Mouse (Mus musculus): Measurements from ENCODE around the gene Wls. TPM values are rescaled to one million over a fixed set of nuclear protein-coding genes. Genes with fewer than 3 reads are reported as not detected.

Wls gene
- polyA plus RNA-seq, 1 experiment from 2014 or later, result 112 TPM

GRCm38 (mm10) chr3:159848156-159848555, 8.7 kb downstream of the Wls start:
- Histone ChIP-seq H3K27me3 (ENCODE audit: control insufficient read depth, insufficient read depth, low read length) (no peaks in the 10 kb centered on the region), H3K27ac (ENCODE audit: low read depth, low read length) (no peak overlapping the region)
- no peak for DNase-seq (ENCODE audit: low spot score)

GRCm38 (mm10) chr3:159851476-159851875, 12.0 kb downstream of the Wls start:
- Histone ChIP-seq H3K9me3 (ENCODE audit: control insufficient read depth, low read length) (no peaks in the 10 kb centered on the region), H3K4me1 (ENCODE audit: control insufficient read depth, insufficient read depth, low read length) (no peaks in the 10 kb centered on the region)

More at GRCm38 (mm10) chr3:159848156-159848555, 8.7 kb downstream of the Wls start:
- no peak overlapping the region for H3K4me2 ChIP-seq (ENCODE audit: low read depth)
- no peaks in the 10 kb centered on the region for H3K4me1 ChIP-seq (ENCODE audit: control insufficient read depth, insufficient read depth, low read length)
- no peaks in the 10 kb centered on the region for H3K36me3 ChIP-seq (ENCODE audit: control insufficient read depth, insufficient read depth, low read length)
- no peak for ATAC-seq (ENCODE audit: insufficient read depth, low FRiP score, low TSS enrichment)
- no peak overlapping the region for H3K9ac ChIP-seq (ENCODE audit: low read length)
- no peaks in the 10 kb centered on the region for H3K9me3 ChIP-seq (ENCODE audit: control insufficient read depth, low read length)
- H3K4me3 ChIP-seq (ENCODE audit: low read depth, low read length), result no peak overlapping the region

GRCm38 (mm10) chr3:159851980-159852379, 12.5 kb downstream of the Wls start:
- H3K4me2 ChIP-seq (ENCODE audit: low read depth), result no peak overlapping the region
- H3K9ac ChIP-seq (ENCODE audit: low read length), result no peak overlapping the region
- no peaks in the 10 kb centered on the region for H3K9me3 ChIP-seq (ENCODE audit: control insufficient read depth, low read length)
- no peaks in the 10 kb centered on the region for H3K4me1 ChIP-seq (ENCODE audit: control insufficient read depth, insufficient read depth, low read length)
- peak; percentile 91 for ATAC-seq (ENCODE audit: insufficient read depth, low FRiP score, low TSS enrichment)
- 30% methylated on average over 2 of the region's 2 CpGs for WGBS
- peak; percentile 51 for DNase-seq (ENCODE audit: low spot score)
- H3K36me3 ChIP-seq (ENCODE audit: control insufficient read depth, insufficient read depth, low read length), result no peaks in the 10 kb centered on the region
- H3K27ac ChIP-seq (ENCODE audit: low read depth, low read length), result no peak overlapping the region
- H3K27me3 ChIP-seq (ENCODE audit: control insufficient read depth, insufficient read depth, low read length), result no peaks in the 10 kb centered on the region
- no peak overlapping the region for H3K4me3 ChIP-seq (ENCODE audit: low read depth, low read length)

More at GRCm38 (mm10) chr3:159851476-159851875, 12.0 kb downstream of the Wls start:
- Histone ChIP-seq H3K4me2 (ENCODE audit: low read depth) (no peak overlapping the region), H3K4me3 (ENCODE audit: low read depth, low read length) (no peak overlapping the region), H3K27ac (ENCODE audit: low read depth, low read length) (no peak overlapping the region), H3K36me3 (ENCODE audit: control insufficient read depth, insufficient read depth, low read length) (no peaks in the 10 kb centered on the region), H3K9ac (ENCODE audit: low read length) (no peak overlapping the region), H3K27me3 (ENCODE audit: control insufficient read depth, insufficient read depth, low read length) (no peaks in the 10 kb centered on the region)
- peak; percentile 23 for DNase-seq (ENCODE audit: low spot score)
- ATAC-seq (ENCODE audit: insufficient read depth, low FRiP score, low TSS enrichment), result peak; percentile 84
- WGBS, result 54% methylated on average over 2 of the region's 2 CpGs

- no peak overlapping the region for H3K4me2 ChIP-seq (ENCODE audit: low read depth)
- H3K9me3 ChIP-seq (ENCODE audit: control insufficient read depth, low read length), result no peaks in the 10 kb centered on the region
- no peaks in the 10 kb centered on the region for H3K4me1 ChIP-seq (ENCODE audit: control insufficient read depth, insufficient read depth, low read length)
- WGBS, result 41% methylated on average over 1 of the region's 1 CpGs
- ATAC-seq (ENCODE audit: insufficient read depth, low FRiP score, low TSS enrichment), result no peak
- no peaks in the 10 kb centered on the region for H3K36me3 ChIP-seq (ENCODE audit: control insufficient read depth, insufficient read depth, low read length)
- H3K27ac ChIP-seq (ENCODE audit: low read depth, low read length), result no peak overlapping the region
- no peak for DNase-seq (ENCODE audit: low spot score)
- no peaks in the 10 kb centered on the region for H3K27me3 ChIP-seq (ENCODE audit: control insufficient read depth, insufficient read depth, low read length)
- H3K4me3 ChIP-seq (ENCODE audit: low read depth, low read length), result no peak overlapping the region
- H3K9ac ChIP-seq (ENCODE audit: low read length), result no peak overlapping the region
These were observed 17.6 kb downstream of the Wls start for GRCm38 (mm10) chr3:159857112-159857511.

GRCm38 (mm10) chr3:159865691-159866090, 26.2 kb downstream of the Wls start:
- WGBS, result 86% methylated on average over 1 of the region's 1 CpGs
- no peaks in the 10 kb centered on the region for H3K4me1 ChIP-seq (ENCODE audit: control insufficient read depth, insufficient read depth, low read length)
- H3K9ac ChIP-seq (ENCODE audit: low read length), result no peak overlapping the region
- H3K4me3 ChIP-seq (ENCODE audit: low read depth, low read length), result no peak overlapping the region
- DNase-seq (ENCODE audit: low spot score) (no peak), ATAC-seq (ENCODE audit: insufficient read depth, low FRiP score, low TSS enrichment) (no peak)
- H3K36me3 ChIP-seq (ENCODE audit: control insufficient read depth, insufficient read depth, low read length), result no peaks in the 10 kb centered on the region
- no peak overlapping the region for H3K27ac ChIP-seq (ENCODE audit: low read depth, low read length)
- no peaks in the 10 kb centered on the region for H3K9me3 ChIP-seq (ENCODE audit: control insufficient read depth, low read length)
- no peak overlapping the region for H3K4me2 ChIP-seq (ENCODE audit: low read depth)
- H3K27me3 ChIP-seq (ENCODE audit: control insufficient read depth, insufficient read depth, low read length), result no peaks in the 10 kb centered on the region

- H3K9me3 ChIP-seq (ENCODE audit: control insufficient read depth, low read length), result no peaks in the 10 kb centered on the region
- no peaks in the 10 kb centered on the region for H3K27me3 ChIP-seq (ENCODE audit: control insufficient read depth, insufficient read depth, low read length)
- no peaks in the 10 kb centered on the region; the same call in 1 of the 2 replicates for H3K4me1 ChIP-seq (ENCODE audit: control insufficient read depth, insufficient read depth, low read length)
- H3K27ac ChIP-seq (ENCODE audit: low read depth, low read length), result no peak overlapping the region
- no peak overlapping the region for H3K4me3 ChIP-seq (ENCODE audit: low read depth, low read length)
- DNase-seq (ENCODE audit: low spot score), result no peak
- H3K4me2 ChIP-seq (ENCODE audit: low read depth), result no peak overlapping the region
- no peaks in the 10 kb centered on the region; the same call in 1 of the 2 replicates for H3K36me3 ChIP-seq (ENCODE audit: control insufficient read depth, insufficient read depth, low read length)
- no peak overlapping the region for H3K9ac ChIP-seq (ENCODE audit: low read length)
- ATAC-seq (ENCODE audit: insufficient read depth, low FRiP score, low TSS enrichment), result peak; percentile 49; the same call in 1 of the 2 replicates
These were observed 39.5 kb downstream of the Wls start for GRCm38 (mm10) chr3:159878983-159879382.

GRCm38 (mm10) chr3:159883325-159883724, 43.9 kb downstream of the Wls start:
- Histone ChIP-seq H3K36me3 (ENCODE audit: control insufficient read depth, insufficient read depth, low read length) (no peaks in the 10 kb centered on the region; the same call in 1 of the 2 replicates), H3K27ac (ENCODE audit: low read depth, low read length) (no peak overlapping the region), H3K9ac (ENCODE audit: low read length) (no peak overlapping the region), H3K27me3 (ENCODE audit: control insufficient read depth, insufficient read depth, low read length) (no peaks in the 10 kb centered on the region), H3K9me3 (ENCODE audit: control insufficient read depth, low read length) (no peaks in the 10 kb centered on the region), H3K4me3 (ENCODE audit: low read depth, low read length) (no peak overlapping the region), H3K4me1 (ENCODE audit: control insufficient read depth, insufficient read depth, low read length) (peaks cover 5% of the 10 kb centered on the region), H3K4me2 (ENCODE audit: low read depth) (no peak overlapping the region)
- no peak for ATAC-seq (ENCODE audit: insufficient read depth, low FRiP score, low TSS enrichment)
- no peak for DNase-seq (ENCODE audit: low spot score)
- WGBS, result 28% methylated on average over 2 of the region's 2 CpGs

GRCm38 (mm10) chr3:159884802-159885201, 45.3 kb downstream of the Wls start:
- no peak overlapping the region for H3K4me3 ChIP-seq (ENCODE audit: low read depth, low read length)
- H3K9ac ChIP-seq (ENCODE audit: low read length), result no peak overlapping the region
- no peaks in the 10 kb centered on the region for H3K27me3 ChIP-seq (ENCODE audit: control insufficient read depth, insufficient read depth, low read length)
- 0 out of 2 replicates have a peak overlapping the region, but pooled peaks have one; percentile 27 for H3K27ac ChIP-seq (ENCODE audit: low read depth, low read length)
- ATAC-seq (ENCODE audit: insufficient read depth, low FRiP score, low TSS enrichment) (no peak; the same call in 1 of the 2 replicates), DNase-seq (ENCODE audit: low spot score) (no peak)
- no peaks in the 10 kb centered on the region for H3K9me3 ChIP-seq (ENCODE audit: control insufficient read depth, low read length)
- no peaks in the 10 kb centered on the region; the same call in 1 of the 2 replicates for H3K36me3 ChIP-seq (ENCODE audit: control insufficient read depth, insufficient read depth, low read length)
- H3K4me1 ChIP-seq (ENCODE audit: control insufficient read depth, insufficient read depth, low read length), result peaks cover 5% of the 10 kb centered on the region; the same call in 1 of the 2 replicates
- H3K4me2 ChIP-seq (ENCODE audit: low read depth), result no peak overlapping the region

GRCm38 (mm10) chr3:159885271-159885670, 45.8 kb downstream of the Wls start:
- DNase-seq (ENCODE audit: low spot score), result peak; percentile 72
- WGBS, result 16% methylated on average over 3 of the region's 3 CpGs
- Histone ChIP-seq H3K9ac (ENCODE audit: low read length) (no peak overlapping the region), H3K36me3 (ENCODE audit: control insufficient read depth, insufficient read depth, low read length) (no peaks in the 10 kb centered on the region; the same call in 1 of the 2 replicates), H3K27me3 (ENCODE audit: control insufficient read depth, insufficient read depth, low read length) (no peaks in the 10 kb centered on the region), H3K4me1 (ENCODE audit: control insufficient read depth, insufficient read depth, low read length) (peaks cover 5% of the 10 kb centered on the region; the same call in 1 of the 2 replicates), H3K4me3 (ENCODE audit: low read depth, low read length) (no peak overlapping the region), H3K9me3 (ENCODE audit: control insufficient read depth, low read length) (no peaks in the 10 kb centered on the region), H3K4me2 (ENCODE audit: low read depth) (no peak overlapping the region), H3K27ac (ENCODE audit: low read depth, low read length) (no peak overlapping the region)
- peak; percentile 51 for ATAC-seq (ENCODE audit: insufficient read depth, low FRiP score, low TSS enrichment)
